Mouse (Mus musculus) megakaryocyte progenitor cell, adult 5-6 weeks (primary cell): ENCODE measurements around the gene Gm20388. TPM values are rescaled to one million over a fixed set of nuclear protein-coding genes. Genes with fewer than 3 reads are reported as not detected.
A peak's percentile ranks its signal among the peaks of the same experiment; 100 is the strongest.

Source experiments
- ATAC-seq: replicated peaks from 2 replicates; pipeline ENCODE4 v1.8.0; 2016; ENCODE audit warnings: mild to moderate bottlenecking, moderate TSS enrichment, inconsistent platforms; ENCODE audit not compliant: poor library complexity
- total RNA-seq, 2 experiments: library from RNA; stranded (forward) in 1 of 2; stranded (reverse) in 1 of 2; fragments of 157-497, 149-512 nt in 1 of 2; fragments of 200-1000 nt in 1 of 2; gene quantifications; 2 replicates each; pipeline versions ENCODE4 v1.2.3 to v1.2.4; 2015 to 2017

Gm20388 gene
- total RNA-seq, 2 experiments from 2014 or later: 18.6 TPM; not detected in 1

DNA sequence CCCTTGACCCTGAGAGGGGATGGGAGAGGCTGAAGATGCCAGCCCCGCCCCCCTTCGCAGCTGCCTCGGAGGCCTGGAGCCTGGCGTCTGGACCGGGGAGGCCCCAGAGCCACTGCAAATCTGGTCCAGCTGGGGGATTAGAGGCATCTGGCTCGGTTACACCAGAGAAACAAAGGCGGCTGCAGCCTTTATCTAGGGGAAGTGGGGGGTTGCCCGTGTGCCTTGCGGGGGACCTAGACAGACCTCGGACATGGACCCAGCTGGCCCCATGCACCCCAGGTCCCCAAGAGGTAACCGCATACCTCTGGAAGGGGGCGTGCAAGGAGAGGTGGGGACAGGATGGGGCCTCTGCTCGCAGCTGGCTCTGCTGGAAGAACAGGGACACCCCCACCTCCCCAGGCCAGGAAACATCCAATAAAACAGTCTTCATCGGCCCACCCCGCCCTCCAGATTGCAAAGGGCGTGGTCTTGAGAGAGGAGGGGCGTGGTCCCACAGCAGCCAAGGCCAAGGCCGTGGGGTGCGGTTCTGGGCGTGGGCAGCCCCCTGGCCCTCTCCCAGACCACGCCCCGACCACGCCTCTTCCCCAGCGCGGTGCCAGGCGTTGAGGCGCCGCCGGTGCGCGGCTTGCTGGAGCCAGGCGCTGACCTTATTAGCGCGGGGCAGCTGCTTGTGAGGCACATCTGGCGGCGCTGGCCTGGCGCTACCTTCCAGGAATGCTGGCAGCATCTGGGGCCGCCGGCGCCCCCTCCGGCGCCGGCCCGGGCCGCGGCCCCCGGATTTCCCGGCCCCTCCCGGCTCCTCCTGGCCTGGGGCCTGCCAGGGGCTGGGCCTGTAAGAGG is 365.6 kb downstream of the Gm20388 start:
- ATAC-seq: peak; percentile 89

DNA sequence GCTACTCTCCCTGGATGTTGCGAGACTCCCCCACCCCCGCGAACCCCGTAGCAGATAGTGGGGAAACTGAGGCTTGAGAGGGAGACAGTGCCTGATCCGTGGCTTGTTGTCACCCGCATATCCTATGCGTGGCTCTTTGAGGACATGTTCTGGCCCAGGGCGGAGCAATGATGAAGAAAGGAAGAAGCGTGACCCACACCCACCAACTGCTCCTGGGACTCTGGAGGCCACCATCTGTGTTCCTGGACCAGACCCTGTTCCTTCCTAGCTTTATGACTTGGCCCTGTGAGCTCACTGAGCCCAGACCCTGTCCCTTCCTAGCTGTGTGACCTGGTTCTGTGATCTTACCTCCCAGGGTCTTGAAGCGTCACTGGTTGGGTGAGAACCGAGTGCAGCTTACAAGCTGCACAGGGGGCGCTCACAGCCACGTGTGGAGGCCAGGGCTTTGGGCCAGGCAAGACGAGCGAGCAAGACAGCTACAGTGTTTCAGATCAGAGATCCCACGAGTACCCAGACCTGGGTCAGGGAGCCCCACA is 366.3 kb downstream of the Gm20388 start:
- ATAC-seq: peak; percentile 35

DNA sequence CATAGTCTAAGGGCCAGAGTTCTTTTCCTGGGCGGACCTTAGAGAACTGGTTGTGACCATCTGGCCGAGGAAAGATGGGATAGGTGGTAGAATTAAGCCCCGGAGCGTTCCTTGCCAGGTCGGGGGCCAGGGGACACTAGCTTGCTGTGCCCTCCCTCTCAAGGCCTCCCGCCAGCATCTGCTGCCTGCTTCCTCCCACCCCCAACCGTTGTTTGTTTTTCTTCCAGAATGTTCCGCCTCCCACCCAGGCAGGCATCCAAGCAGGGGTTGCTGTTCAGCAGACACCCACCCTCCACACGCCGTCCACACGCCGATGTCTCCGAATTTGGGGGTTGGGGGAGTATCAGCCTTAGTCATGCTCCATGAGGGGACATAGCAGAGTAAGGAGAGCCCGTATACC is 367.4 kb downstream of the Gm20388 start:
- no peak for ATAC-seq

DNA sequence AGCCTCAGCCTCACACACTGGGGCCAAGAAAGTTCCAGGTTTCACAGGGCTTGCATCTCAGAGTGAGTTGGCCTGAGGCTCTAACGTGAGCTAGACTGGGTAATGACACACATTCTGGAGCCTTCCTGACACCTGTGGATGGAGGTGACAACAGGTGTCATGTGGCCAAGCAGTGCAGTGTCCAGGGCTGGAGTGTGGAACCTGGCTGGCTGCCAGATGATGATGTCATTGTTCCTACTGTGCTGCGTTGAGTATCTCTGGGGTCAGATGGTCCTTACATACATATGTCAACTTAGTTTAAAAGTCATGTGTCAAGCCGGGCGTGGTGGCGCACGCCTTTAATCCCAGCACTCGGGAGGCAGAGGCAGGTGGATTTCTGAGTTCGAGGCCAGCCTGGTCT is 368.8 kb downstream of the Gm20388 start:
- ATAC-seq: no peak

- ATAC-seq: peak; percentile 67
Observed at GRCm38 (mm10) chr8:120281487-120281886, 370.8 kb downstream of the Gm20388 start.

GRCm38 (mm10) chr8:120282465-120282864 is 371.8 kb downstream of the Gm20388 start:
- ATAC-seq: no peak

- ATAC-seq: no peak
Observed at GRCm38 (mm10) chr8:120284265-120284664, 373.6 kb downstream of the Gm20388 start.

GRCm38 (mm10) chr8:120285033-120285432 is 374.4 kb downstream of the Gm20388 start:
- ATAC-seq: peak; percentile 70

DNA sequence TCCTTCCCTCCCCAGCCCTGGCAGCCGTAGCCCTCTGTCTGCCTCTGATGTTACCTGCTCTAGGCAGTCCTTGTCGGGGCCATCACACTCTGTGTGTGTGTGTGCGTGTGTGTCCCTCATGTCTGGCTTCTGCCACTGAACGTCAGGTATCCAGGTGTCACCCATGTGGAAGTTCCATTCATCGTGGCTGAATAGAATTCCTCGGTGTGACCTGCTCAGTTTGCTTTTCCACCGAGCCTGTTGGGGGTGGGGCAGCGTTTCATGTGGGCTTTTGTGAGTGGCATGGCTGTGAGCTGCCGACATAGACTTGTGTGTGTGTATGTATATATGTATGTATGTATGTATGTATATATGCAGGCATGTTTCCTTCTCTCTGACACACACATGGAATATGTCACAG is 375.2 kb downstream of the Gm20388 start:
- ATAC-seq: no peak

GRCm38 (mm10) chr8:120288122-120288908 is 377.7 kb downstream of the Gm20388 start:
- peak; percentile 67 for ATAC-seq

DNA sequence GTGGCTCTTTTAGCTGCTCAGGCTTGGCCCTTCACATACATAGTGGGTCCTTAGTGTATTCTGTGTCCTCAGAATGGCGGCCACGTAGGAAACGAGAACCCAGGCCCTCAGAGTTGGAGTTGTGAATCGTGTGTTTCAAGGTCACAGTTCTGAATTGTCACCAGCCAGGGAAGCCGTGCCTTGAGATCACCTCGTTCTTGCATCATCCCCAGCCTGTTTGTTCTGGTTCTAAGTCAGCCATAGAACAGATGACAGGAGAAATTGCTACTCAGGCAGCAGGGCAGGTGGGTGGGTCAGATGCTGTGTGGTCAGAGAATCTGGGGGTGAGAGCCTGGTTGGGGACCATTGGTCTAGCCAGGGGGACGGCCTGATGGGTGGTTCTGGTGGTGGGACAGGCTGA is 378.6 kb downstream of the Gm20388 start:
- no peak for ATAC-seq

GRCm38 (mm10) chr8:120289698-120290181 is 379.1 kb downstream of the Gm20388 start:
- no peak for ATAC-seq

DNA sequence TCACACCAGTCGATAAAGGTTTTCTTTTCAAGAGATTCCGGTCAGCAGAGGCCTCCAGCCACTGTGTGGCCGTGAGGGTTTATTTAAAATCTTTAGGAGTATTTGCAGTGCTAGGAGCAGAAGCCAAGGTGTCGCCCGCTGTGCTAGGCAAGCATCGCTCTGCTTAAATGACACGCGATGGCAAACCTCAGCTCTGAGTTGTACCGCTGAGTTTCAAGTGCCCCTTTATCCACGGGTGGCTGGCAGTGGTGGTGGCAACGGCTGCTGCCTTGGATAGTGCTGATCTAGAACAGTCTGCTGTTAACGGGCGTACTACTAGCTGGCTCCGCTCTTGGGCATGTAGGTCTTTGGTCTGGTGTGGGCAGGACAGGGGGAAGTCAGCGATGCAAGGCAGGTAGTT is 380.0 kb downstream of the Gm20388 start:
- ATAC-seq: no peak

- no peak for ATAC-seq
Observed at GRCm38 (mm10) chr8:120291650-120292049, 381.0 kb downstream of the Gm20388 start.

DNA sequence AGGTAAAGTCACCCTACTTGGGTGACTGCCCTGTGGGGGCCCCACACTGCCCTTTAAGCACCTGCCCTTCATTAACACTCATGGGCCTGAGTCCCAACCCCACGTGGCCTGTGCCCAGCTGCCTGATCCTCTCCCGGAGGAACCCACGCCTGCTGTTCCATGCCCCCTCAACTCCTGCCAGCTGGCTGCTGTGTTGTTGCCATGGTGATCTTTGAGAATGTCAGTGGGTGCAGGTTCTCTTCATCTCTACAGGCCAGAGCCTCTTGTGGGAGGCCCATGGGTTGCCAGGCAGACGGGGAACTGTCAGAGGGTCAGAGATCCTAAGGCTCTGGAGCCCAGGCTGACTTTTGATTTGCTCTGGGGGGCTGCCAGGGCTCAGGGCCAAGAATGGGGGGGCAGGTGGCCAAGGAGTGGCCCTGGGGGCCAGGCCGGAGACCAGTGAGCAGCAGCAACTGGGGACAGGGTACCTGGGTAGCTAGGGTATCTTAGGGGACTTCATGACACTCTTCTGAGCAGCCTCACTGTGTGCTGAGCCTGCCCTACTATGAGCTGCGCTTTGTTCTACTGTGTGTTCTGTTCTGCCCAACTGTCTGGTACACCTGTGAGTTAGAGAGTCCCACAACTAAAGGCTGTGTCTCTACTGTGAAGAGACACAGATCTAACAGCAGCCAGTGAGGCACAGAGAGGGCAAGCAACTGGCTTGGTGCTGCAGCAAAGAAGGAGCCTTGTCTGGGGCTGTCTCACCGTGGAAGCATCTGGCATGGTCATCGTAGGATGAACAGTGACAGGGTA is 381.9 kb downstream of the Gm20388 start:
- ATAC-seq: no peak

DNA sequence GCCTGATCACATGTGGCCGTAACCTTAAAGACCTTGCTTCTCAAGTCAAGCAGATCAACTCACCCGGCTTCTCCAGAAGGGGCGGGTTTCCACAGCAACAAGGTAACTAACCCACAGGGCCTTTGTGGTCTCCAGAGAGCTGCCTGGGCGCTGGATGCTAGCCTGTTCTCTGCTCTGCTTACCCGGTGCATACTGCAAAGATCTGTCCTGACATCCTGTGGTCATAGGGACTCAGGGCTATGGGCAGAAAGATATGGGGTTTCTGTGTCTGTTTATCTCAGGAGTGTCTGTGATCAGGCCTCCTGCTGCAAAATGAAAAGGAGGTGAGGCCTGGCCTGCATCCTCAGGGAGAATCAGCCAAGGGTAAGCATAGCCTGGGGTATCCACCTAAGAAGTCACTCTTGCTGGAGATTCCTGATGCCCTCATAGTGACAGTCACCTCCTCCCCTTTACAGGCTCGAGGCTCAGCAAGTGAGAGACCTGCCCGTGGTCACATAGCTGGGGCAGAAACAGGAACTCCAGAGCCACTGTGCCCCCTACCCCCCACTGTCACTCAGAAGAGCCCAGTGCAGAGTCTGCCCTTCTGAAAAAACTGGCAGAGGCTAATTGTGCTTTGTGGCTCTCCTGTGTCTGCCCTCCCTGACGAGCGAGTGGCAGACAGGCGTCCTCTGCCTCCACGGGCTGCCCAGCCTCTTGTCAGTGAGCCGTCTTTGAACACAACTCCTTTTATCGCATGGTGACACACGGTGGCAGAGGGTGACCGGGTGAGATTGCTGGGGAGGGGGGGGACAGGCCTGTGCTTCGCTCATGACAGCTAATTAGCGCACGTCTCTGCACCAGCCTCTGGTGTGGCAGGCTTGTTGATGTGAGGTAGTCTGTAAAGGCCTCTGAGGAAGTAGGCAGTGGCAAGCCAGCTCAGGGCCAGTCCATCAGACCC is 383.0 kb downstream of the Gm20388 start:
- peak; percentile 81 for ATAC-seq

- ATAC-seq: no peak
Observed at GRCm38 (mm10) chr8:120294982-120295870, 384.6 kb downstream of the Gm20388 start.

DNA sequence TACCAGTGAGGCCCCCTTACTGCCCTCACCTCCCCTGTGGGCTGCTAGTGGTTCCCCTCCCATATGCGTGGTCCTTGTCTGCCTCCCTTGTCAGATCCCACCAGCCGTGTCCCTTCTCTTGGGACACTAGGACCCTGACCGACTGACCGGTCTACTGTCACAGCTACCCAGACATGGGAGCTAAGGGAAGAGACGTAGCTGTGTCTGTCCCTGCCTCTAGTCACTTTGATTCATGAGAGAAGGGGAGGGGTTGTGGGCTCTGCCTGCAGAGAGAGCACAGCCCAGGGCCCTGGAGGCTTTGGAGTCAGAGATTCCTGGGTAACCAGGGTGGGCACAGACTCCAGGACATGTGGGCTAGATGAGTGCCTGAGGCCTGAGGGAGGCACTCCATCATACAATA is 386.4 kb downstream of the Gm20388 start:
- ATAC-seq: no peak
